Mouse (Mus musculus) spleen, adult 18-20 months (tissue): ENCODE results near the gene Rps2.
"Not testable (repeated sequence)": the region's sequence is repeated elsewhere in the genome, so short reads cannot be mapped to it uniquely, and the experiment has no call there.

Experiments used
- DNase-seq, 2 experiments: peaks; one replicate each; pipeline ENCODE4 v3.0.0; 2022; ENCODE audit warnings: mixed read lengths in 2 of 2

Gene Rps2

DNA sequence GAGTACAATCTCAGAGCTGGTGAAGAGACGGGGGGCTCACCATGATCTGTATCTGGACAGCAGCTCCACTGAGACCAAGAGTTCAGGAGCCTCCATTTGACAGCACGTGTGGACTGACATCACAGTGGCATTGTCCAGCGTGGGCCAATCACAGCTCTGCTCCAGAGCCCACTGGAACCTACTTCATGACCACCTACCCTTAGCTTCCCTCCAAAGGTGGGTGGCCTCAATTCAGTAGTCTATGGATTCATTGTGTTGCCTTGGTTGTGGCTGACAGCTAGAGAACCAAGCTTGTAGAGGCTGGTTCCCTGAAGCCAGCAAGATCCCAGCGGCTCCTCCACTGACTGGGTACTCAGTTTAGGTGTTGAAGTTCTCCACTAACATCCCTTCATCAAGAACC, at the start of gene Rps2, which contains the start of gene Rnf151:
Rps2 (plus strand) TSS at position 174 of the 400 bp plus-strand sequence.
Rnf151 (minus strand) TSS at position 121 of the 400 bp plus-strand sequence.
- no peak for DNase-seq

DNA sequence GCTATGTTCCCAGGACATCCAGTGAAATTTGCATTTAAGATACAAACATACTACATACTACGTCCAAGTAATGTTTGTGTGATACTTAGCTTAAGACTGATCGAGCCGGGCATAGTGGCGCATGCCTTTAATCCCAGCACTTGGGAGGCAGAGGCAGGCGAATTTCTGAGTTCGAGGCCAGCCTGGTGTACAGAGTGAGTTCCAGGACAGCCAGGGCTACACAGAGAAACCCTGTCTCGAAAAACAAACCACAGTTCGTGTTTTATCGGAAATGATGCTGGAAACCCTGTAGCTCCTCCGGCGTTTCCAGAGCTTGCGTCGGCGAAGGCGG, 48.7 kb upstream of the Rps2 start:
- not testable (repeated sequence) for DNase-seq

DNA sequence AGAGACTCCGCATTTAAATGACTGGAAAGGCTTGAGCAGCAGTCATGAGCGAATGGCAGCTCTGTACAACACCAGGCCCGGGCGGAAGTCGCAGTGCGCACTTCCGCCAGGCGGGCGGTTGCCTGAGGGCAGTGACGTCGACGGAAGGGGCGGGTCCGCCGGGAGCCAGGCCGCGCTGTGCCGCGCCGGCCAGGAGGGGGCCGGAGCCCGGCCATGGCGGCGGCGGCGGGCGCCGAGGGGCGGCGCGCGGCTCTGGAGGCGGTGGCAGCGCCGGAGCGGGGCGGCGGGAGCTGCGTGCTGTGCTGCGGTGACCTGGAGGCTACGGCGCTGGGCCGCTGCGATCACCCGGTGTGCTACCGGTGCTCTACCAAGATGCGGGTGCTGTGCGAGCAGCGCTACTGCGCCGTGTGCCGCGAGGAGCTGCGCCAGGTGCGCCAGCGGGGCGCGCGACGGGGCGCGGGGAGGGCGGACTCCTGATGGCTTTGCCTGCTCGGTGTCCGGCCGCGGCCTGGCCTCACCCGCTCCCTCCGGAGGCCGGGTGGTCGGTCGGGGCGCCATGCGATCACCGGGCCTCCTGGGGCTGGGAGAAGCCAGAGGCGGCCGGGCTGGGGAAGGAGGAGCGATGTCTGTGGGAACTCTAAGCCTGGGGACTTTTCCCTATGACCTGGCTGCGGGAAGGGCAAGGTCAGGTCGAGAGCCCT, 48.2 kb upstream of the Rps2 start, which contains the start of gene Zfp598:
Zfp598 (plus strand) TSS at position 143 of the 701 bp plus-strand sequence.
- DNase-seq: peak; percentile 89 to 96

DNA sequence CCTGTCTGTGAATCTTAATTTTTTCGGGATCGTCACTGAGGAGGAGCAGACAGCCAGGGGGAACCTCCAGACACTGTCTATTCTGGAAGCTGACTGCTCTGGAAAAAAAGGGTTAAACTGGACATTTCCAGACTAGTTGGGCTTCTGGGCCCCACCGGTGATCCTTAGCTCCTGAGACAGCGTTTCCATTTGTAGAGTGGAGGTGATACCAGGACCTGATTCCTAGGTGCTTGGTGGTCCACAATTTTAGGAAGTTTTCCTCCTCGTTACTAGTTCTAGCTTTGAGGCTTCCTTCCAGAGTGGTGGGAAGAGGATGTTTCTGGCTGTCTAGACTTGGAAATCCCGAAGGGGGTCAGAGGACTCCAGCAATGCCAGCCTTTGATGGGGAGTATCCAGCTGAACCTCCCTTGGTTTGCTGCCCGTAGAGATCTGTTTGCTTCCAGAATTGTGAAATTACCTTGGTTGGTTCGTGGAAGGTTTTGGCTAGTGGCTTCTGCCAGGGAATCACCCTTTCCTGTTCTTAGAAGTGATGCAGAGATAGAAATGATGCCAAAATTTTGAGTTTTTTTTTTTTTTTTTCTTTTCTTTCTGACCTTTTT, 47.6 kb upstream of the Rps2 start:
- DNase-seq: no peak

DNA sequence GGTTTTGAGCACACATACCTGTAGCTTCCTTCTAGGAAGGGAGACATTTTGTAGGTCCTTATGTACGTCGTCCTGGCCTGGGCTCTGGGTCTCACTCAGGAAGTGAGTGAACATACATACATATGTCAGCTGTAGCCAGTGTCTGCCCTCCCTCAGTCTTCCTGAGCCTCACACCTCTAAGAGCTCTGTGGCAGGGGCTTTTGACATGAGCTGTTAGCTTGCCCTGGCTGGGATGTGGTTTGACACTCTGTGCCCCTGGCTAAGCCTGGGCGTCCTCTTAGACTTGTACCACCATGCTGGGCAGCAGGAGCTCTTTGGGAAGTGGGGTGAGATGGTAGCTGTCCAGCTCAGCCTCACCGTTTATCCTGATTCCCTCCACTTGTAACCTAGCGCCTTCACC, 46.6 kb upstream of the Rps2 start:
- no peak for DNase-seq

DNA sequence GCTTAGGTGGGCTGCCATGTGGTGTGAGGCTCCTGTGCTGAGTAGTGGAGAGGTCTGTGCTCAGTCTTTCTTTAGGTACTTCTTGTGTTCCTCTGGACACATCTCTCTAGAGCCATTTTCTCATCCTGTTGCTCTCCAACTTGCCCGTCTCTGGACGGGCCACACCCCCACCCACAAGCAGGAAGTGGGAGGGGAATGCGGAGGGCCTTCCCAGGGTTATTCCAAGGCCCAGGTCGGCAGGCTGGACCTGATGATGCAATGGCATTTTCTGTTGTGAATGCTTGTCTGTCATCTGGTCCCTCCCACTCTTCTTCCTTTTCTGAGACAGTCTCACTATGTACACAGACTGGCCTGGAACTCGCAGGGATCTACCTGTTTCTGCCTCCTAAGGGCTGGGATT, 45.8 kb upstream of the Rps2 start:
- no peak for DNase-seq

DNA sequence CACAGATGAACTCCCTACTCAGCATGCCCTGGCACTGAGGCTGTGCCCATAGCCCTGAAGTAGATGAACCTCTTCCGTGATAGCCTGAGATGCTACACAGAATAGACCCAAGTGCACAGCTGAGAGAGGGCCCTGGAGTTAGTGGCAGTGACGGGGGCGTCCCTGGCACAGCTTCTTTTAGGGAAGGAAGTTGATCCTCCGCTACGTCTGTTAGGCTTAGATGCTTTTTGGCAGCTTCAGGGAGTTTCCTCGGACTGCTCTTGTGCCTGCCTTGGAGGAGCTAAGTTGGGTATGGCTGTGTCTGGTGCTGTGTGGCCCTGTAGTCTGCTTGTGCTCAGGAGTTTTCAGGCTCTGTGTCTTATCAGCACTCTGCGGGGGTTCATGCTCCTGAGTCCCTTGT, 43.6 kb upstream of the Rps2 start:
- DNase-seq: no peak

DNA sequence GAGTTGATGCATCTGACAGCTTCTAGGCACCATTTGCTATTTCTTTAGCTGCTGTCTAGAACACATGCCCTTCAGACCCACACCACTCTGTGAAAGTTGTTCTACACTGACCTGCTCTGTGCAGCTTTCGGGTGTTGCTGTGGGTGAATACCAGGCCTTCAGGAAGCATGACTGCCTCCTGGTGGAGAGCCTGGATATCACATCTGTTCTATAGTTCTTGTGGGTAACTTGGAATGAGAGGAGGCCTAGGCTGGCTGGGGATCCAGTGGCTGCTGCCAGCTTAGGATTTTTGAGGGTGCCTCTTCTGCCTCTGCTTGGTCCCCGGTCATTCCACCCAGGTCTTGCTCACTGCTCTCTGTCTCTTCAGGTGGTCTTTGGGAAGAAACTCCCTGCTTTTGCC, 41.7 kb upstream of the Rps2 start:
- peak in 1 of 2 experiments; percentile 70 for DNase-seq

DNA sequence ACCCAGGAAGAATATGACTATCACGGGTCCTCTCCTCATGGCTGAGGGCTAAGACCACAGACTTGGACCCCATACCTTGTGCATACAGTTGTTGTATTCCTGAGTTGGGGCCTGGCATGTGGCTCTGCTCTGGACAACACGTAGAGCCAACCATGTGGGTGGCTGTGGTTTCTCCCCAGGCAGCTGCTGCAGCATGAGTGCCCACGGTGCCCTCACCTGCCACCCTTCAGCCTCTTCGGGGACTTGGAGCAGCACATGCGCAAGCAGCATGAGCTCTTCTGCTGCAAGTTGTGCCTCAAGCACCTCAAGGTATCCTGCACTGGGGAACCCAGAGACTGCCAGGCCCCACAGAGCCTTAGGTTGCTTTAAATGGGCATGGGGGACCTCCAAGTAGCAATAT, 41.0 kb upstream of the Rps2 start:
- DNase-seq: no peak

DNA sequence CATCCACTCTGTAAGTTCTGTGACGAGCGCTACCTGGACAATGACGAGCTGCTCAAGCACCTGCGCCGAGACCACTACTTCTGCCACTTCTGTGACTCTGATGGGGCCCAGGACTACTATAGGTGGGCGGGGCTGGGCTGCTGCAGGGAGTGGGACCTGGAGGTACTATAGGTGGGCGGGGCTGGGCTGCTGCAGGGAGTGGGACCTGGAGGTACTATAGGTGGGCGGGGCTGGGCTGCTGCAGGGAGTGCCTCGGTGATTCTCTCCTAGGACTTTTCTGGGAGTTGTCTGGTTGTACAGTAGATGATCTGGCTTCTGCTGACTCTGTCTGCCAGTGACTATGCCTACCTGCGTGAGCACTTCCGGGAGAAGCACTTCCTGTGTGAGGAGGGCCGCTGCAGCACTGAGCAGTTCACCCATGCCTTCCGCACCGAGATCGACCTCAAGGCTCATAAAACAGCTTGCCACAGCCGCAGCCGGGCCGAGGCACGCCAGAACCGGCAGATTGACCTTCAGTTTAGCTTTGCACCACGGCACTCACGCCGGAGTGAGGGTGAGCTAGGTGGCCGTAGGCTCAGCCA, 40.3 kb upstream of the Rps2 start:
- DNase-seq: no peak

DNA sequence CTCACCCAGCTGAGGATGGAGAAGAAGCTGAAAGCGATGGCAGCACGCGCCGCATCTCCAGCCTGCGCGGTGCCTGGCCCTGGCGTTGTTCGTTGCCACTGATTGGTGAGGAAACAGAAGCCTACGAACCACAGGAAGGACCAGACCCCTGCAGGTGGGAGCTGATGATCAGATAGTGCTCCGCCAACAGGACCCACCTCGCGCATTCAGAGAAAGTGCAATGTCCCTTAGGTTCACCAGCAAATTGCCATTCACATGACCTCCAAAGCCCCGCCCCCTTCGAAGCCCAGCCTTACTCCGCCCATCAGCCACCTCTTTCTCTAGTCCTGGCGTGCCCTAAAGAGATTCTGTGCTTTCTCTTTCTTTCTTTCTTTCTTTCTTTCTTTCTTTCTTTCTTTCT, 31.4 kb upstream of the Rps2 start:
- DNase-seq: peak in 1 of 2 experiments; percentile 47

DNA sequence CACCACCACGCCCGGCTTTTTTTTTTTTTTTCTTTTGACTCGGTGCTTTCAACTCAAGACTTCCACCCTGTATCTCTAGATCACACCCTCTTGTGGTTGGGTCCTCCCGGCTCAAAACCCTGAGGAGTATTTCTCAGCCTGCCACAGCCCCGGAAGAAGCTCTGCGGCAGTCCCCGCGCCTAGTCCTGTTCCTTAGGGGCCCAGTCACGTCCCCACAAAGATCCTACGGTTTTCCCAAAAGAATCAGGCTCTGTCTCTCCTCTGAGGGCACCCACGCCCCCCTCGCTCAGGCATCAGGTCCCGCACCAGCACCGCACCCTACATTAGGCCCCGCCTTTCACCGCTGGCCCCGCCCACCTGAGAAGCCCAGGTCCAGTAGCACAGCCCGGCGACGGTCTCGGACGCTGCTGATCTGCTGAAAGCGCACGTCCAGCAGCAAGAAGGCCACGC, 30.7 kb upstream of the Rps2 start:
- peak; percentile 43 to 65 for DNase-seq

DNA sequence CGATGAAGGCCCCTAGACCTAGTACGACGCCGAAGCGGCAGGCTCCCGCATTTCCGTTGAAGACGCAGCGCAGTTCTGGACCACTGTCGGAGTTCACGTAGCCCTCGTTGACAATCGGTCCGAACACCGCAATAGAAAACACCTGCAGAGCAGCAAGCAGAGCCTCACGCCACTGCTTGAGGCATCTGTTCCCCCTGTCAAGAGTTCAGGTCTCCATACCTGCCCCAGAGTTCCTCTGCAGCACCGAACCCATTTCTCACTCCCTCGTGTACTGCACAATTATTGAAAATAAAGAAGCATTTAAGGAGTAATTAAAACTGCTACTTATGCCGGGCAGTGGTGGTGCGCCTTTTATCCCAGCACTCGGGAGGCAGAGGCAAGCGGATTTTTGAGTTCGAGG, 30.3 kb upstream of the Rps2 start:
- DNase-seq: no peak

DNA sequence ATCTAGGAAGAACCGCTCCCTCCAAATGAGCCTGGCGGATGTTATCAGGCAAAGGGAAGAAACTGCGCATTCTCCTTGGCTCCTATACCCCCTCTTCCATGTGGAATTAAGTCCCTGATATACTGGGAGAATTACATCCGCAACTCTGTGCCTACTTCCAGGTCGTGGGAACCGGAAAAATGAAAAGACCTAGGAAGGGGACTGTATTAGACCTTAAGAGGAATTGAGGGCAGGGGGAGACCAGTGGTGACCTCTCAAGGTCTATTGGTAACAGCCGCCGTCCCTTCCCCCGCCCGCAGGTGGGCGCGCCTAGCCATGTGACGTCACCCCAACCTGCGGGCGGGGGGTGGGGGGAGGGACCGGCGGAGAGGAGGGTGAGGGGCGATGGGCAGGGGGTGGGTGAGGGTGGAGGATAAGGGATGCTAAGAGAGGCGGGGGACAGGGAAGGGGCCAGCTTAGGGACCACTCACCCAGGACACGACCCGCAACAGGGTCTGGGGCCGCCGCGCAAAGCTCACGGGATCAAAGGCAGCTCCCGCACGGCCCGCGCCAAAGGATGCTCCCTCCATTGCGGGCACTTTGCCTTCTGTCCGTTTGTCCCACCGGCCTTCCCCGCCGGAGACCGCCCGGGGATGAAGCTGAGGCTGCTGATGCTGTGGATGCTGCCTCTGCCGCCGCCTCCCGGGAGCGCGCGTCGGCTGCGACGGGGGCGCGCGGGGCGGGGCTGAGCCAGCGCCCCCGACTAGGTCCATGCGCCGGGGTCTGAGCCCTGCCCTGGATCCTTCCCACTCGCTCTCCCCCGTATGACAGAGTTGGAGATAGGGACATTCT, 28.4 kb upstream of the Rps2 start, which contains the start of gene Syngr3:
Syngr3 (minus strand) TSS at position 705 of the 831 bp plus-strand sequence.
- DNase-seq: no peak

DNA sequence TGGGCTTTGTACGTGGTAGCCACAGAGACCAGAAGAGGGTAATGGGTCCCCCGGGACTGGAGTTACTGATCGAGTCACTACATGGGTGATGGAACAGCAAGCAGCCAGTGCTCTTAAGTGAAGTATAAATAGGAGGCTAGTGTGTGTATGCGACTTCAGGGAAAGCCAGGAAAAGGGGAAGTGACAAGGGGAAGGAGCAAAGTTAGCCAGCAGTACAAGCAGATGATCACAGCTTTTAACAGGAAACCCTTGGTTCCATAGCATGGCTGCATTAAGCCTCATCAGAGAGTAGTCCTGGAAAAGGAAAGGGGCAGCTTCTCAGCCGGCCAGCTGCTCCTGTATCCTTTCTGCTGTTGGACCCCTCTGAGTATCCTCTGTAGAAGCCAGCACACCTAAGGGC, 25.5 kb upstream of the Rps2 start:
- no peak for DNase-seq

DNA sequence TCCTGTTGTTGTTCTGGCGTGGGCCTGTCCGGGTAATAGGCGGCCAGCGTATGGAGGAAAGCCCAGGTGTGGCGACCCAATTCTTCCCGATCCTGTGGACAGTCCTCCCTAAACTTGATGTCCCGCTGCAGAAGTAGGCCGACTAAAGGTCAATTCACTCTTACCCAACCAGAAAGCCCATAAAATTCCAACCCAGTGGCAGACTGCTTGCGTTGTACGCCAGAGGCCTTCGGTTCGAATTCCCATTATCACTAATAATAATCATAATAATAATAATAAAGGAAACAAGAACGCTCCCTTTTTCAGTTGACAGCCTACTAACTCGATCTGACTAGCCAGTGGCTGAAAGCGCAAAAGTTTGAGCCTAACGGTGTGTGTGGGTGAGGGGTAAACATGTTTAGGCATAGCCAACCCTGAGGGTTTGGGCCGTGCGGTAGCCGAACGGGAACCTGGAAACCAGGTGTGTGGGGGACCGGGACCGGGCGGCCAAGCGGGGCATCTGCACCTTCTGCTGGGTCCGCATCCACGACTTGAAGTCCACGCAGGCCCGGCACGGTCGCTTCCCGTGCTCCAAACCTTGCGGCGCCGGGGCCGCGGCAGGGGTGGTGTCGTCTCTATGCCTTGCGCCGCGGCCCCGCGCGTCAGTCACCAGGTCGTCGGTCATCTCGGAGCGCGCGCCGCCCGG, 22.4 kb upstream of the Rps2 start:
- DNase-seq: no peak

DNA sequence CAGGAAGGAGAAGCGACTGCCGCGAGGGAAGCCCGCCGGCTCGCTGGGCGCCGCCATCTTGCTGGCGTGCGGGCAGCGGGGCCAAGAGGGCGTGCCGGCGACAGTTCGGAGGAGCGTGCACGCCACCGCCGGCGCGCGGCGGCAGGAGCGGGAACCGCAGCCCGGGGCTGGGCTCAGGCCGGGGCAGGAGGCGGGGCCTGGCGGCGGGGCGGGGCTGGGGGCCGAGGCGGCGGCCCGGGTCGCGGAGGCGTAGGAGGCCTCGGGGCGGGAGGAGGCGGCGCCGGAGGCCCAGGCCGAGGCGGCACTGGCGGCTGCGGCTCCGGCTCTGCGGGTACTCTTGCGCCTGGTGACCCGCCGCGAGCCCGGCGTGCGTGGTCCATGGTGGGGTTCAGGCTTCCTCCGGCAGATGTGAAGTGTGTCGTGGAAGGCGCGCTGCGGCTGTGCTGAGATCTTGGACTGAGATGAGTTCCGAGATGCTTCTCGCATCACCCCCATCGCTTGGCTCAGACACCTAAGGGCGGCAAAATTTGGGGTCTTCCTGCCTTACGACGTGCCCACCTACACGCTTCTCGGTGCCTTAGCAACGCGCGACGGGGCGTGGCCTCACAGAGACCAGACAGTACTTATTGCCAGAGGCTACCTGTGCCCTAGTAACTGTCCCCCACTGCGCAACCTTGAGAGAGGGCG, 21.8 kb upstream of the Rps2 start, which contains the start of the genes Gfer and Noxo1:
Gfer (minus strand) TSS at position 146 of the 687 bp plus-strand sequence.
Noxo1 (plus strand) TSS at position 224 of the 687 bp plus-strand sequence.
- DNase-seq: peak; percentile 81 to 85

DNA sequence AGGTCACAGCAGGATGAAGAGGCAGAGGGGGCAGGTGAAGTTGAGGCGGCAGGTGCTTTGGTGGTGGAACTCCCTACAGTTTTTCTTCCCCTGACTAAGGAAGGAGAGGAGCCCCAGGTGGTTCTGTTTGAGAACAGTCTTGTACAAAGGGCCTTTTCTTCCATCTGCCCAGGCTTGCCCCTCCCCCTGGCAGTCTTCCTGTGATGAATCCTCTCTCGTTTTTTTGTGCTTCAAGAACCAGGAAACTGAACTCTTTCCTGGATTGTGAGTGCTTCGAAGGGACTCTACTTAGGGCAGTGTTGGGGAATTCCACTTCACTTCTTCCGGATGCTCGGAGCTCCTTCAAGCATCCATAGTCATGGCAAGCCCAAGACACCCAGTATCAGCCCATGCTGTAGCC, 19.9 kb upstream of the Rps2 start:
- no peak for DNase-seq

DNA sequence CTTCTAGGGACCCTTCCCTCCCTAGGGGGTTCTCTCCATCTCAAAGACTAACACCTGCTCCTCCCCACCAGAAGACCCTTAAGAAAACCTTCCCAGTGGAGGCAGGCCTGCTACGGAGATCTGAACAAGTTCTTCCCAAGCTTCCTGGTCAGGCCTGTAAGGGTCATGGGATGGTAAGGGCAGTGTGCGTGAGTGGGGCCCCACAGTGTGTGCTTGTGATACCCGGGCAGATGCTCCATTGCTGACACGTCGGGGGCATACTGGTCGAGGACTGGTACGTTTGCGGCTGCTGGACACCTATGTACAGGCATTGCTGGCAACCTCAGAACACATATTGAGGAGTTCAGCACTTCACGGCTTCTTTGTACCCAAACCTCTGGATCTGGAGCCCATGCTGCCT, 19.2 kb upstream of the Rps2 start:
- no peak for DNase-seq

DNA sequence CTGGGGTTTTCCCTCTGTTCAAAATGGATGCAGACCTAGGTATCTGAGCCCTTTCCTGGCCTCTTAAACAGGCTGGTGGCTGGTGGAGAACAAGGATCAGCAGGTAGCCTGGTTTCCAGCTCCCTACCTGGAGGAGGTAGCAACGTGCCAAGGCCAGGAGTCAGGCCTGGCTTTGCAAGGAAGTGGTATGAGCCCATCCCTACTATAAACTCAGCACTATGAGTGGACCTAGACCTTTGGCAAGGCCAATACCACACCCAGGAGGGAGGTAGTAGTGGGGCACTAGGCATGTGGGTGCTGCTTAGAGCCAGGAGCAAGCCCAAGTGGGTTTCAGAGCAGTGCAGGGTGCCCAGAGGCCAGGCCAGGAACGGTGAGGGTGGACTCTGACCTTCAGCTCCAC, 18.4 kb upstream of the Rps2 start:
- DNase-seq: no peak

DNA sequence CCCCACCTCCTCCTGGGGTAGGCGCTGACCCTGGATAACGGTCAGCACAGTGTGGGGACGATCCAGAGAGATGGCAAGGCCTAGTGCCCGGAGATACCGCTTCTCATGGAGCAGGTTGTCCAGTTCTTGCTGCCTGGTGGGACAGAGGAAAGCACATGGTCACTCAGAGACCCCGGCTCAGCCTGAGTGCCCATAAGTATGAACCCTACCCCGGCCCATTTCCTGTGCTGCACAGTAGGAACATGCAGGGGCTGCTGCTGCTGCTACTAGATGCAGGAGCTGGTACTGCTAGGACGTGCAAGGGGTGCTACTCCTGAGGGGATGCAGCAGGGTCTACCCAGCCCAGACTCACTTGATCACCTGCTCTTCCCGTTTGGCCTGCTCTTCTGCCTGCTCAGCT, 16.7 kb upstream of the Rps2 start:
- DNase-seq: no peak

DNA sequence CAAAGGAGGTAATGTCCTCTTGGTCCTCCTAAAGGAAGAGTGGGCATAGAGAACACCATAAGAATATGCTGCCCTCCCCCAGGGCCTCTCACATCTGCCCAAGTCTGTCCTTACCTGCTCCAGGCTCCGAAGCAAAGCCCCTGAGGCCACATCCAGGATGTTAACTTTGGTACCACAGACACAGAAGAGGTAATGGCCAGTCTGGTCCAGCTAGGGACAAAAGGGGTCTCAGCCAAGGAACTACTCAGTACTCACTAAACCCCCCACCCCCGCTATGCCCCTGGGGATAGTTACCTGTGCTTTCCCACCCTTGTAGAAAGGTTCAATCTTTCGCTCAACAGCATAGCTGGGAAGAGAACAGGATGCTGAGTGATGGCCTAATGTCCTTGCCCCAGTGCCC, 12.1 kb upstream of the Rps2 start:
- no peak for DNase-seq
